Mouse (Mus musculus) myocyte (in vitro differentiated cells): Measurements from ENCODE around the gene Gm16253. TPM values are rescaled to one million over a fixed set of nuclear protein-coding genes. Genes with fewer than 3 reads are reported as not detected.
A peak's percentile ranks its signal among the peaks of the same experiment; 100 is the strongest.

Experiments used
- H3K27me3 ChIP-seq: one replicate; pipeline ENCODE4 v1.6.1; 2011; ENCODE audit not compliant: control insufficient read depth, insufficient read depth, insufficient read length
- H3K36me3 ChIP-seq: one replicate; pipeline ENCODE4 v1.6.1; 2011; ENCODE audit not compliant: control insufficient read depth, insufficient read depth
- H3K4me2 ChIP-seq: one replicate; pipeline ENCODE4 v1.6.1; 2011; ENCODE audit warnings: low read depth, control low read depth
- H3K4me3 ChIP-seq: one replicate; pipeline ENCODE4 v1.5.1; 2011; ENCODE audit warnings: mild to moderate bottlenecking, control low read depth, moderate library complexity
- H3K79me2 ChIP-seq: one replicate; pipeline ENCODE4 v1.6.1; 2011; ENCODE audit not compliant: control insufficient read depth, insufficient read depth
- H3ac ChIP-seq: one replicate; pipeline ENCODE4 v1.6.1; 2011; ENCODE audit not compliant: control insufficient read depth, insufficient read length
- CEBPB ChIP-seq: IDR thresholded peaks from 2 replicates; pipeline ENCODE4 v1.6.1; 2011; ENCODE audit warnings: mild to moderate bottlenecking, moderate library complexity; ENCODE audit not compliant: poor library complexity, insufficient read depth, severe bottlenecking
- E2F4 ChIP-seq: IDR thresholded peaks from one replicate; pipeline ENCODE4 v1.6.1; 2011; ENCODE audit warnings: mild to moderate bottlenecking, control low read depth, moderate library complexity; ENCODE audit not compliant: insufficient read depth
- MAX ChIP-seq: IDR thresholded peaks from one replicate; pipeline ENCODE4 v1.6.1; 2011; ENCODE audit warnings: low read depth, mild to moderate bottlenecking, control low read depth
- MYOD1 ChIP-seq, 3 experiments: IDR thresholded peaks; one replicate each; pipeline ENCODE4 v1.6.1; 2011; ENCODE audit warnings: control low read depth in 2 of 3, low read depth in 2 of 3, mild to moderate bottlenecking in 2 of 3, moderate library complexity in 1 of 3; ENCODE audit not compliant: insufficient read length in 2 of 3, control insufficient read depth in 1 of 3
- MYOG ChIP-seq, 3 experiments: IDR thresholded peaks; one replicate each; pipeline ENCODE4 v1.6.1; 2011; ENCODE audit warnings: control low read depth in 2 of 3, low read depth in 2 of 3, mild to moderate bottlenecking in 2 of 3; ENCODE audit not compliant: insufficient read length in 2 of 3, control insufficient read depth in 1 of 3, insufficient read depth in 1 of 3
- POLR2A ChIP-seq: IDR thresholded peaks from one replicate; pipeline ENCODE4 v1.6.1; 2011; ENCODE audit warnings: low read depth, mild to moderate bottlenecking, control low read depth, moderate library complexity; ENCODE audit not compliant: insufficient read length
- POLR2AphosphoS2 ChIP-seq: IDR thresholded peaks from one replicate; pipeline ENCODE4 v1.6.1; 2011; ENCODE audit warnings: low read depth, control low read depth; ENCODE audit not compliant: insufficient read length
- REST ChIP-seq: IDR thresholded peaks from one replicate; pipeline ENCODE4 v1.6.1; 2011; ENCODE audit warnings: mild to moderate bottlenecking, control low read depth, moderate library complexity; ENCODE audit not compliant: insufficient read depth, insufficient read length
- SRF ChIP-seq: IDR thresholded peaks from one replicate; pipeline ENCODE4 v1.6.1; 2011; ENCODE audit warnings: low read depth; ENCODE audit not compliant: control insufficient read depth, insufficient read length
- TCF12 ChIP-seq: IDR thresholded peaks from one replicate; pipeline ENCODE4 v1.6.1; 2011; ENCODE audit warnings: mild to moderate bottlenecking, control low read depth; ENCODE audit not compliant: poor library complexity, insufficient read depth, severe bottlenecking
- TCF3 ChIP-seq: IDR thresholded peaks from one replicate; pipeline ENCODE4 v1.6.1; 2011; ENCODE audit warnings: low read depth, control low read depth; ENCODE audit not compliant: insufficient read length
- USF1 ChIP-seq: IDR thresholded peaks from one replicate; pipeline ENCODE4 v1.6.1; 2011; ENCODE audit warnings: low read depth, mild to moderate bottlenecking, control low read depth, moderate library complexity
- polyA plus RNA-seq: library from polyadenylated mRNA; unstranded; fragments of >200 nt; fragmentation: generic; extraction: Trizol; gene quantifications from one replicate; pipeline ENCODE4 v1.2.1, GENCODE M21; 2012; ENCODE audit warnings: missing spikeins

Gene Gm16253
- polyA plus RNA-seq, 1 experiment = 0.25 TPM

DNA sequence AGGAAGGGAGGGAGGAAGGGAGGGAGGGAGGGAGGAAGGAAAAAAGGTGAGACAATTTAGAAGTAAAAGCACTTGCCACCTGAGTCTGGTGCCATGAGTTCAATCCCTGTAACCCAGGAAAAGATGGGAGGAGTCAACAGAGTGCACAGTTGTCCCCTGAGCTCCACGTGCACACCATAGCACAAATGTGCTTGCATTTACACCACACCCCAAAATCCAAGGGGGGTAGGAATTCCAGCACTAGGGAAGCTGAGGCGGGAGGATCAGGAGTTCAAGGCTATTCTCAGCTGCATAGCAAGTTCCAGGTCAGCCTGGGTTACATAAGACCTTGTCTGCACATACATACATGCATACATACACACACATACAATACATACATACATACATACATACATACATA is 5.4 kb upstream of the Gm16253 start:
- TF ChIP-seq POLR2AphosphoS2 = no peak
- no peak for TF ChIP-seq TCF12
- TF ChIP-seq SRF = no peak
- no peak for TF ChIP-seq USF1
- TF ChIP-seq POLR2A = no peak
- no peak for TF ChIP-seq E2F4
- no peak for TF ChIP-seq TCF3
- TF ChIP-seq MYOD1 (IDR thresholded peaks at IDR 0.05; ENCODE audit: control insufficient read depth in 1 of 3, insufficient read length in 2 of 3, low read depth in 2 of 3) = no peak
- TF ChIP-seq MYOG (IDR thresholded peaks at IDR 0.05; ENCODE audit: control insufficient read depth in 1 of 3, insufficient read depth in 1 of 3, insufficient read length in 2 of 3, low read depth in 2 of 3) = no peak
- no peak for TF ChIP-seq REST
- TF ChIP-seq CEBPB = no peak
- TF ChIP-seq MAX = no peak
- H3K79me2 ChIP-seq = no peaks in the 10 kb centered on the region
- H3ac ChIP-seq = no peak overlapping the region
- no peak overlapping the region for H3K4me2 ChIP-seq
- H3K27me3 ChIP-seq = no peaks in the 10 kb centered on the region
- no peaks in the 10 kb centered on the region for H3K36me3 ChIP-seq
- H3K4me3 ChIP-seq = no peak overlapping the region

DNA sequence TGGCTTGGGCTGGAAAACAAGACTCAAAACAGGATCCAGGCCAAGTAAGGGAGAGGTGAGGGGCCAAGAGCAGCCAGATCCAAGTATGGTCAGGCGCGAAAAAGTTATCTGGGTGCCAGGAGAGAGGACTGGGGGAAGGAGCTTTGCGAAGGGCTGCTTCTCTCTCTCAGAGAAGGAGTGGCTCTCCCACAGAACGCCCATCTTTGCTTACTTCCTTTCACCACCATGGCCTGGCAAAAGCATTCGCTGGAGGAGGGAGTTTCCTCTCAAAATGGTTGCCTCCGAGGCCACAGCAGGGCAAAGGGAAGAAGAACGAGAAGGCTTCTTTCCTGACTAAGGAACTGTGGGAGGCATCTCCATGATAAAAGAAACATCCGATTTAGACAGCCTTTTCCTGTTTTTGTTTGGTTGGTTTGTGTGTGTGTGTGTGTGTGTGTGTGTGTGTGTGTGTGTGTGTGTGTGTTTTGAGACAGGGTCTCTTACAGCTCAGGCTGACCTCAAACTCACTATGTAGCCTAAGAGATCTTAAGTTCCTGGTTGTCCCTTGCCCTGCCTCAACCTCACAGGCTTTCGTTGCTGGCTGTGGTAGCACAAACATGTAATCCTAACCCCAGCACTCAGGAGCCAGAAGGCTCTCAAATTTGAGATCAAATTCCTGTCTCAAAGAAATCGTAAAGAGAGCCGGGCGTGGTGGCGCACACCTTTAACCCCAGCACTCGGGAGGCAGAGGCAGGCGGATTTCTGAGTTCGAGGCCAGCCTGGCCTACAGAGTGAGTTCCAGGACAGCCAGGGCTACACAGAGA is 4.7 kb upstream of the Gm16253 start:
- TF ChIP-seq E2F4 = no peak
- TF ChIP-seq TCF3 = no peak
- TF ChIP-seq CEBPB = no peak
- TF ChIP-seq POLR2A = no peak
- TF ChIP-seq POLR2AphosphoS2 = no peak
- no peak for TF ChIP-seq MAX
- TF ChIP-seq SRF = no peak
- Histone ChIP-seq H3K79me2 (no peaks in the 10 kb centered on the region), H3K36me3 (no peaks in the 10 kb centered on the region), H3K4me3 (no peak overlapping the region), H3K4me2 (no peak overlapping the region), H3K27me3 (no peaks in the 10 kb centered on the region), H3ac (no peak overlapping the region)

DNA sequence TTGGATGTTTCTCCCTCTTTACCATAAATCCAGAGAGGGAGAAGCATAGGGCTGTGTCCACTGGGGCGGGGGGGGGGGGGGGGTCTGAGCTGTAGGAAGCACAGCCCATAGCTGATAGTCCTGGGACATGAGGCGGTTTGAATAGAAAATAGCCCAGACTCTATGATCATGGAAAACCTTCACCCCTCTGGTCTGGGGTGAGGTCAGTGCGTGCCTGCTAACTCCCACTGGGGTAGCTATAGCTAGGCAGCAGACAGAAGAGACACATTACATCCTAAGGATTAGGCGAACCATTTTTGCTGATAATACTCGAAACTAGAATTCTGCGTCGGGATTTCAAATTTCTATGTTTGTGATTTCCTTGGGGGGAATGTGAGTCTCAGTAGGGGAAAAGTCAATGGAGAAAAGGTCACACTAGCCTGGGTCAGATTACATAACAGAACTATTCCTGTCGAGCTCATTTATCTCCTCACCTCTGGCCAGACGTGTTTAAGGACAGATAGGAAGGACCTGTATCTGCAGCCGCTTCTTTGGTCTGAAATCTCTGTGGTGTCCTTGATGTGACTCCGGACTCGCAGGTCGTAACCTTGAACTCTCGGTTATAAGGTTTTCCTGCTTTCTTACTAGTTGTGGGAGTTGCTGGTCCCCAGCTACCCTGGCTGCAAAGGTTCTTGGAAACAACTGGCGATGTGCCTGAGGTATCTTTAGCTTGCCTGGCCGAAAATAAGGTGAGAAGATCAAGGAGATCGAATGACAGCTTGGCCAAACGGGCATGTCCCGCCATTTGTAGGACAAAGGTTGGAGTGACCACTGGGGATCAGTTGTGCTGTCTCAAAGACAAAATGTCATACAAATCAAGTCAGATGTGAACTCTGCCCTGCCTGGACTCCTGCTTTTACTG is 2.9 kb upstream of the Gm16253 start:
- no peak overlapping the region for H3K4me2 ChIP-seq
- H3ac ChIP-seq = no peak overlapping the region
- H3K4me3 ChIP-seq = no peak overlapping the region
- no peaks in the 10 kb centered on the region for H3K36me3 ChIP-seq
- H3K27me3 ChIP-seq = no peaks in the 10 kb centered on the region
- TF ChIP-seq CEBPB (no peak), POLR2AphosphoS2 (no peak), MYOD1 (IDR thresholded peaks at IDR 0.05; ENCODE audit: control insufficient read depth in 1 of 3, insufficient read length in 2 of 3, low read depth in 2 of 3) (no peak), E2F4 (no peak), TCF3 (no peak), POLR2A (no peak), MYOG (IDR thresholded peaks at IDR 0.05; ENCODE audit: control insufficient read depth in 1 of 3, insufficient read depth in 1 of 3, insufficient read length in 2 of 3, low read depth in 2 of 3) (no peak), TCF12 (no peak), SRF (no peak)
- H3K79me2 ChIP-seq = no peaks in the 10 kb centered on the region

DNA sequence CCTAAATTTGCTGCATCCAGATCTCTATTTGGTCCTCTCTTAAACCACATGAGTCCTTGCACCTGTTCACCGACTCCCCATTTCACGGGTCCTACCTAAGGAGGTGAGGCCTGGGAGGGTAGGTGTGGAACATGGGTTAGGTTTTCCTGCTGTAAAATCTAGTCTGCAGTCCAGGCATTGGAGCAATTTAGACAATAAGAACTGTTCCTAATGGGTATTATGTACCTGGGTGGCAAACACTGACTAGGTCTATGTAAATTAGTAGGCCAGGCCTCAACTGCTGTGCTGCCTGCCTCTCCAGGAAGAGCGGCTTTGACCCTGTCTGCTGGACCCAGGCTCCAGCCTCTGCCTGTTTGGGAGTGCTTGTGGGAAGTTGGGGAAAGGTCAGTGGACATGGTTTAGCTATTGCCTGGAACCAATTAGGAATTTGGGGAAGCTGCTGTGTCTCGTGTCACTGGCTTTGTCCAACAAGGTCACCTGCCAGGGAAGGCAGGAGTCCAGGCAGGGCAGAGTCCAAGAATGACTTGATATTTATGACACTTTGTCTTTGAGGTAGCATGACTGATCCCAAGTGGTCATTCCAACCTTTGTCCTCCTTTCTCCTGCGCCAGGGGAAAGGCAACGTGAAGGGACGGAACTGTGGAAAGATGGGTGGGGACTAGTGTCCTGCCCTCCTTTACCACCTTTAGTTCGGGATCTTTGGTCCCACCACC is 1.4 kb upstream of the Gm16253 start:
- Histone ChIP-seq H3ac (no peak overlapping the region), H3K79me2 (no peaks in the 10 kb centered on the region), H3K36me3 (peaks cover 4% of the 10 kb centered on the region), H3K4me3 (peak overlapping the region; percentile 23), H3K4me2 (peak overlapping the region; percentile 99), H3K27me3 (no peaks in the 10 kb centered on the region)
- TF ChIP-seq USF1 = no peak
- TF ChIP-seq SRF = no peak
- TF ChIP-seq CEBPB = no peak
- no peak for TF ChIP-seq POLR2AphosphoS2
- TF ChIP-seq TCF12 = no peak
- TF ChIP-seq MYOD1 (IDR thresholded peaks at IDR 0.05; ENCODE audit: control insufficient read depth in 1 of 3, insufficient read length in 2 of 3, low read depth in 2 of 3) = no peak
- TF ChIP-seq MAX = no peak
